Mouse (Mus musculus) heart, adult 11 months (tissue): ENCODE measurements around the gene Majin.

Source experiments
- DNase-seq: peaks from one replicate; pipeline ENCODE4 v3.0.0; 2022

The Majin gene

DNA sequence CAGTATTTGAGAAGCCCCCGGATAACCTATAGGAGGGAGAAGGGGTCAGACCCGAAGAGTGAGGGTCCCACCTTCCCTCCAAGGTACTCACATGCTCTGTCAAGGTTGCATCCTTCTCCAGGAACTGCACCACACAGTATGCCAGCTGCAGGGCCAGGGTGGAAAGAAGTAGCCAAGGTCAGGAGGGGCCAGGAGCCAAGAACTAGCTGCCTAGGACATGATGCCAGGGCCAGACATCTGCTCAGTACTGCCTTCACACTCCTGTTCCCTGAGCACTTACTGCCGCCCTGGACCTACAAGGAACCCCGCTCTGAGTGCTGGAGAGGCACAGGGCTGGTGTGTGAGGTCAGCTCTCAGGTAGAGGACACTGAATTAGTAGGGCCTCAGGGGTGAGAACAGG, 46.2 kb downstream of the Majin start:
- peak; percentile 92 for DNase-seq

DNA sequence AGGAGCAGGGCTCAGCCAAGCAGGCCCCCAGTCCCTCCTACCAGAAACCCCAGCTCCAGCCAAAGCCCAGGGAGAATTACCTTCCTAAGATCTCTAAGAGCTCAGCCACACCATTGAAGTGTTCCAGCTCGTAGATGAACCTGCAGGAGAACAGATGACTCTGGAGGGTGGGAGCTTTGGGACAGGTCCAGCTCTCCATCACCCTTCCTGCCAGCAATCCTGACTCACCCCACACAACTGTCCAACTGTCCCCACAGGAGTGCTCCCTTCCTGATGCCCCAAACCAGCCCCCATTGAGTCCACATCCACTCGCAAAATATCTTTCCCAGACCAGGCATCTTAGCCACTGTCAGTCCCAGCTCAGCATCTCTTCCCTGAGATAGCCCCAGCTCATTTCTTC, 46.8 kb downstream of the Majin start:
- DNase-seq: no peak

GRCm38 (mm10) chr19:6233647-6234046, 49.5 kb downstream of the Majin start:
- DNase-seq: no peak

GRCm38 (mm10) chr19:6234337-6235083, 50.3 kb downstream of the Majin start:
- DNase-seq: peak; percentile 97

- DNase-seq: peak; percentile 99
Observed at GRCm38 (mm10) chr19:6235084-6236052, 51.2 kb downstream of the Majin start, which contains the start of gene Ppp2r5b. TSS of gene Ppp2r5b (minus strand) at chr19:6235872.

DNA sequence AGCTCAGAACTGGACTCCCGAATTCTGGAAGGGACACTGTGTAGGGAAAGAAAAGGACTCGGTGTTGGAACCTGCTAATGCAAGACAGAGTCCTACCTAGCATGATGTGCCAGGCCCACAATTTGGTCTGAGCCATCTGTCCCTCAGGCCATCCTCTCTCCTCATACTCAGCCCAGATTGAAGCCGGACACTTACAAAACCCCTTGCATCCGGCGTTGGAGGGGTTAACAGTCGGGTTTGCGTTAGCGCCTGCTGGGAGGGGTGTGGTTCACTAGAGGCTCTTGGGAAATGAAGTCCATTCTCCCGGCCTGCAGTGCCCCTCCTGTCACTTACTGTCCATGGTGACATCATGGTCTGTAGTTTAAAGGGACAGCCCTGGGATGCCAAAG, 51.9 kb downstream of the Majin start:
- peak; percentile 99 for DNase-seq

GRCm38 (mm10) chr19:6236842-6237241, 52.7 kb downstream of the Majin start:
- no peak for DNase-seq

GRCm38 (mm10) chr19:6238740-6239139, 54.6 kb downstream of the Majin start:
- no peak for DNase-seq

- DNase-seq: no peak
Observed at GRCm38 (mm10) chr19:6240136-6240535, 55.9 kb downstream of the Majin start.

DNA sequence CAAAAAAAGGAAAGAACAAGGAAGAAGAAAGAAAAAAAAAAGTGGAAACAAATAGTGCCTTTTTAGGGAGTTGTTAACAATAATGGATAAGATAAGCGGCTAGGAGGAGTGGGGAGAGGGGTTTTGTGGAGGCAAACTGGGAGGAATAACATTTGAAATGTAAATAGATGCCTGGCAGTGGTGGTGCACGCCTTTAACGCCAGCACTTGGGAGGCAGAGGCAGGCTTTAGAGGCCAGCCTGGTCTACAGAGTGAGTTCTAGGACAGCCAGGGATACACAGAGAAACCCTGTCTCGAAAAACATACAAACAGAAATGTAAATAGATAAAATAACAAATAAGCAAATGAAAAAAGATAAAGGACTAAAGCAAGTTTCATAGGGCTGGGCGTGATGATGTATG, 56.5 kb downstream of the Majin start:
- peak; percentile 89 for DNase-seq

DNA sequence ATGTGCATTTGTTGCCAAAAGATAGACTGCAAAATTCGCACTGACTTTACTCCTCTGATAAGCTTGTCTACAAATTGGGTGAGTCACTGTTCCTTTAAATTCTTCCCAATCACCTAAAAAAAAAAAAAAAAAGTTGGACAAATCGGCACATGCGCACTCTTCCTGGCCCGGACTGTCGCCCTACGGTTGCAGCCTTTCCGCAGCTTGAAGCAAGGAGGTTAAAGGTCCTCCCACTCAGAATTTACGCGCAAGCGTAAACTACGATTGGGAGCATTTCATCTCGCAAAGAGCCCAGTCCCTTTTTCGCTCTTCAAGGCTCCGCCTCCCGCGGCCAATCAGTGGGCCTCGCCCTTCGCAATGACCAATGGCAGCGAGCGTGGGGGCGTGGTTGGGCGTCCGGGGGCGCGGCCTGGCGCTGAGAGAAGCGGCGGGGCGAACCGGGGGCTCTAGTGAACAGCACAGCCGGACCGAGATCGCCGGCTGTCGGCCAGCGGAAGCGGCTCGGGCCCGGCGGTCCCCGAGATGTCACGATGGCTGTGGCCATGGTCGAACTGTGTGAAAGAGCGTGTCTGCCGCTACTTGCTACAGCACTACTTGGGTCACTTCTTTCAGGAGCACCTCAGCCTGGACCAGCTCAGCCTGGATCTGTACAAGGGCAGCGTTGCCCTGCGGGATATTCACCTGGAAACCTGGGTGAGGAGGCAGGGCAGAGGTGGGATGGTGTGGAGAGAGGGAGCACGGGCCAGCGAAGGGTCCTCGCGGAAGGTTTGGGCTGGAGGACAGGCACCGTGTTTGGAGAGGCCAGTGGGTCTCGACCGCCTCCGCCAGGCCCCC, 57.3 kb downstream of the Majin start, which contains the start of gene Atg2a:
Gene Atg2a (plus strand): TSS at position 395 of the 834 bp plus-strand sequence.
- DNase-seq: peak; percentile 100

GRCm38 (mm10) chr19:6242281-6242680, 58.1 kb downstream of the Majin start:
- peak; percentile 98 for DNase-seq

DNA sequence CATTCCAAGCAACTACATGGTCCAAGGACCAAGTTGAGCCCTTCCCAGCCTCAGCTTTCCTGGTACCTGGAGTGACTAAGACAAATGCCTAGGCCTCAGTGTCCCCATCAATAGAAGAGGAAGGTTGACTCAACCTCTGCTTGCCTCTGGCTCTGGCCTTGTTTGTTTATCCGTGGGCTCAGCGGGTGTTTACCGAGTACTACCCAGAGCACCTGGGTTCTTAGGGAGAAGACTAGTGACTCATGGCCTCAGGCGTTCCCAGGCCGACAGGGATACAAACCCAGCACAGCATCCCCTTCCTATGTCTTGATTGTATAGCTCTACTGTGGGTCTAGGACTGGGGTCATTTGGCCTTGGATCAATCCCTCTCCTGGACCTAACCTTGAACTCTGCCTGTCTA, 59.0 kb downstream of the Majin start:
- peak; percentile 90 for DNase-seq

DNA sequence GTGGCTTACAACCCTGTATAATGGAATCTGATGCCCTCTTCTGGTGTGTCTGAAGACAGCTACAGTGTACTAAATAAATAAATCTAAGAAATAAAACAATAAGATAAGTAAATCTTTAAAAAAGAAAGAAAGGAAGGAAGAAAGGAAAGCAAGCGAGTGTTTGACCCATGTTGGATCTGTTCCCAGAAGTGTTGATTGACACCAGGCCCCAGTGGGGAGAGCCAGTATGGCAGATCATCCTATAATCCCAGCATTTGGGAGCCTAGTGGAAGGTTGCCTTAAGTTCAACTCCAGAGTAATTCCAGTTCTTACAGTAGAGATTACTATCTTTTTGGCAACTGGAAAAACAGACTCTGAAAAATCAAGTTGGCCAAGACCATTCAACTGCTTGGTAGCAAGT, 61.6 kb downstream of the Majin start:
- no peak for DNase-seq

DNA sequence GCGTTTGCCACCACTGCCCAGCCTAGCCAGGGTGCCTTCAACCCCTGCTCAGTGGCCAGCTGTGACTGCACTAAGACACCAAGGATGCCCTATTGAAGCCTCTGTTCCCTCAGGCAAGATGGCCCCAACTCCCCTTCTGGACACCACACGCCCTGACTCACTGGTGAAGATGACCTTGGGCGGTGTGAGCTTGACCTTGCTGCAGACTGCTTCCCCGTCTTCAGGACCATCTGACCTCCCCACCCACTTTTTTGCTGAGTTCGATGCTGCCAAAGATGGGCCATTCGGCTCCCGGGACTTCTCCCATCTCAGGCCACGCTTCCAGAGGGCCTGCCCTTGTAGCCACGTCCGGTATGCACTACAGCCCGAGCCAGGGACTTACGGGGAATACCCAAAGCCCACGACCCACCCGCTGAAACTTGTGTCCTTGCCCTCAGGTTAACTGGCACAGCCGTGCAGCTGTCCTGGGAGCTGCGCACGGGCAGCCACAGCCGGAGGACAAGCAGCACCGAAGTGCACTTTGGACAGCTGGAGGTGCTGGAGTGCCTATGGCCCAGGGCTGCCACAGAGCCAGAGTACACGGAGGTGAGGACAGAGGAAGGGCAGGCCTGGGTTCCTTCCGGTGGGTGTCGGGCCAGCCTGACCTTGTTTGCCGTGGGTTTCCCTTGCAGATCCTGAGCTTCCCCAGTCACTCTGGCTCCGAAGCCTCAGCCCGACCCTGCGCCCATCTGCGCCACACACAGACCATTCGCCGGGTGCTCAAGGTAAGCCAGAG, 63.5 kb downstream of the Majin start:
- DNase-seq: no peak

DNA sequence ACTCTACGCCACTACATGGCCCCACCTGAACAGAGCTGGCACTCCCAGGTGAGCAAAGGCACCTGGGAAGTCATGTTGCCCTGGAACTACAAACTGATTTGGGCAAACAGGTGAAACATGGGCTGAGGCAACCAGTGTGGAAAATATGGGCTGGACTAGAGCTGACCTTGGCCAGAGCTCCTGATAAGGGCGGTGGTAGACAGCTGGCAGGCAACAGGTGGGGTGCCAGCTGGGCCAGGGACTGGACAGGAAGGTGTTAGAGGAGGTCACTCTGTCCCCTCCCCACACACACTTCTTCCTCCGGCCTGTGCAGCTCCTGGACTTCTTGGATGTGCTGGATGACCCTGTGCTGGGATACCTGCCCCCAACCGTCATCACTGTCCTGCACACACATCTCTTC, 68.8 kb downstream of the Majin start:
- DNase-seq: no peak

GRCm38 (mm10) chr19:6260428-6260827, 76.2 kb downstream of the Majin start:
- DNase-seq: no peak

- DNase-seq: no peak
Observed at GRCm38 (mm10) chr19:6260946-6261345, 76.8 kb downstream of the Majin start.

GRCm38 (mm10) chr19:6261379-6261778, 77.2 kb downstream of the Majin start:
- no peak for DNase-seq

GRCm38 (mm10) chr19:6262222-6262621, 78.0 kb downstream of the Majin start:
- DNase-seq: peak; percentile 97

GRCm38 (mm10) chr19:6262839-6263433, 78.7 kb downstream of the Majin start:
- DNase-seq: no peak

DNA sequence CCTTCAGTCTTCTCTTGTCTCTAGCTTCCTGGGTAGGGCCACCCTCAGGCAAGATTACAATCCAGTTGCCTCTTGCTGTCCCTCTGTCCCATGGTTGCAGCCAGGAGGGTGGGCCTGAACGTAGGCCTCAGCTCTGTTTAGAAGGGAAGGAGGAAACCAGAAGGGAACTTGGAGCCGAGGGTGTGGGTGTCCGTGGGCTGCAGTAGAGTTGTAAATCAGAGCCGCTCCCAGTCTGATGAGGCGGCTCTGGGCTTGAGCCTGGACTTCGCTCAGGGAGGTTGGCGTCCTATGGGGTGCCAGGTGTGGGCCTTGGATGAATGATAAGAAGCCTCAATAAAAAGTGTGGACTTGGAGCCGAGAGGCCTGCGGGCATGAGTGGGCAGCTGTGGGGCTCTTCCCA, 80.0 kb downstream of the Majin start:
- DNase-seq: no peak
